In the genomic region with DNA sequence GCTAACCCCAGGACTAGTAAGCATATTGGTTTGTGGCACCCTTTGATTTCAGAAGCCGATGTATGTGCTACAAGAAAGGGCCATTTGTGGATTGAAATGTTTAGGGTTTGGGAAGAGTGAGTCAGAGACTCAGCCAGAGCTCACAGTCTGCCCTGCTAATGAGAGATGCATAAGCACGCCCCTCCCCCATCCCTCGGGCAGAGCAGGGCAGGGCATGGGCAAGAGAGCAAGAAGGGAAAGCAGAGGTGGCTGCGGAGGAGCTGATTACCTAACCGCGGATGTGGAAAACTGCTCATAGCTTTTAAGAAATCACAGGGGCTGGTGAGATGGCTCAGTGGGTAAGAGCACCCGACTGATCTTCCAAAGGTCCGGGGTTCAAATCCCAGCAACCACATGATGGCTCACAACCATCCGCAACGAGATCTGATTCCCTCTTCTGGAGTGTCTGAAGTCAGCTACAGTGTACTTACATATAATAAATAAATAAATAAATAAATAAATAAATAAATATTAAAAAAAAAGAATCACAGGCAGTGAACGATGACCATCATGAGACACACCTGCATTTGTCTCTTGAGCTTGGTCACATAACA, we compare ENCODE assay signal across 10 mouse cellular contexts. TPM values are rescaled to one million over a fixed set of nuclear protein-coding genes. Genes with fewer than 3 reads are reported as not detected.
A peak's percentile ranks its signal among the peaks of the same experiment; 100 is the strongest.
DNase-seq lines count a peak whose midpoint lies in the region; ATAC-seq lines count a peak whose summit lies in the region.
"Had no signal": no experiment of that assay in that cellular context is flagged by ENCODE, and none has a peak within 500 bp of the region (broad histone marks: within the 10 kb centered on the region; RNA-seq: fewer than 3 reads in every experiment).

No protein-coding gene starts in this region.

- no peak overlapping the region for H3K4me2 ChIP-seq in midbrain, embryonic 15.5 days
- no peak overlapping the region for H3K4me2 ChIP-seq in midbrain, embryonic 16.5 days (ENCODE audit: low read length)
- H3K4me2 ChIP-seq: embryonic facial prominence, embryonic 12.5 days had no signal

- H3K27me3 ChIP-seq in midbrain, embryonic 10.5 days (ENCODE audit: low read depth, poor library complexity, severe bottlenecking), result no peaks in the 10 kb centered on the region
- no peaks in the 10 kb centered on the region for H3K27me3 ChIP-seq in midbrain, embryonic 15.5 days (replicated peaks)
- H3K27me3 ChIP-seq in midbrain, embryonic 16.5 days (ENCODE audit: control insufficient read depth, insufficient read depth, low read depth, low read length), result no peaks in the 10 kb centered on the region
- H3K27me3 ChIP-seq: embryonic facial prominence, embryonic 12.5 days had no signal

- H3K36me3 ChIP-seq in midbrain, embryonic 10.5 days, result no peaks in the 10 kb centered on the region
- no peaks in the 10 kb centered on the region for H3K36me3 ChIP-seq in midbrain, embryonic 15.5 days (replicated peaks)
- H3K36me3 ChIP-seq in midbrain, embryonic 16.5 days (ENCODE audit: control insufficient read depth, insufficient read depth, low read length), result no peaks in the 10 kb centered on the region
- H3K36me3 ChIP-seq: embryonic facial prominence, embryonic 12.5 days had no signal

- no peaks in the 10 kb centered on the region for H3K9me3 ChIP-seq in midbrain, embryonic 10.5 days (replicated peaks)
- no peaks in the 10 kb centered on the region for H3K9me3 ChIP-seq in midbrain, embryonic 15.5 days
- no peaks in the 10 kb centered on the region for H3K9me3 ChIP-seq in midbrain, embryonic 16.5 days (replicated peaks; ENCODE audit: control insufficient read depth, low read length, poor library complexity, severe bottlenecking)
- H3K9me3 ChIP-seq: embryonic facial prominence, embryonic 12.5 days had no signal

- DNase-seq in midbrain, embryonic 10.5 days (ENCODE audit: low spot score), result peak; percentile 13
- DNase-seq in Muller cell, postnatal 12 days (ENCODE audit: inconsistent ontology term), result peak; percentile 58
- DNase-seq in kidney, adult 9 months, result peak; percentile 21
- no peak for DNase-seq in layer of hippocampus, adult 11-12 months (ENCODE audit: low spot score)
- no peak for DNase-seq in gastrocnemius, postnatal 10 days
- no peak for DNase-seq in lung, postnatal 36 days
- DNase-seq: lung, adult 2 months had no signal

- H3K27ac ChIP-seq in midbrain, embryonic 10.5 days (replicated peaks), result no peak overlapping the region
- no peak overlapping the region for H3K27ac ChIP-seq in midbrain, embryonic 15.5 days
- no peak overlapping the region for H3K27ac ChIP-seq in midbrain, embryonic 16.5 days (ENCODE audit: low read length)
- H3K27ac ChIP-seq: embryonic facial prominence, embryonic 12.5 days had no signal

- WGBS in midbrain, embryonic 10.5 days, result 68% methylated on average over 11 of the region's 11 CpGs
- WGBS in midbrain, embryonic 15.5 days, result 74% methylated on average over 11 of the region's 11 CpGs
- WGBS in midbrain, embryonic 16.5 days, result 74% methylated on average over 11 of the region's 11 CpGs

- no peaks in the 10 kb centered on the region for H3K4me1 ChIP-seq in midbrain, embryonic 10.5 days
- no peaks in the 10 kb centered on the region for H3K4me1 ChIP-seq in midbrain, embryonic 15.5 days
- no peaks in the 10 kb centered on the region for H3K4me1 ChIP-seq in midbrain, embryonic 16.5 days (ENCODE audit: control insufficient read depth, insufficient read depth, low read length)

- no peak; the same call in 1 of the 2 replicates for ATAC-seq in midbrain, embryonic 15.5 days (replicated peaks)
- ATAC-seq in midbrain, embryonic 16.5 days, result 0 out of 2 replicates have a peak, but pooled peaks have one; percentile 60

- no peak overlapping the region for H3K4me3 ChIP-seq in midbrain, embryonic 10.5 days
- no peak overlapping the region for H3K4me3 ChIP-seq in midbrain, embryonic 15.5 days
- no peak overlapping the region for H3K4me3 ChIP-seq in midbrain, embryonic 16.5 days (ENCODE audit: low read depth, low read length)
- H3K4me3 ChIP-seq: embryonic facial prominence, embryonic 12.5 days had no signal

- no peak overlapping the region for H3K9ac ChIP-seq in midbrain, embryonic 15.5 days
- H3K9ac ChIP-seq in midbrain, embryonic 16.5 days (ENCODE audit: low read depth, low read length), result no peak overlapping the region
- H3K9ac ChIP-seq: embryonic facial prominence, embryonic 12.5 days had no signal

RNA-seq across cellular contexts. Expression of a gene that starts 42.1 kb away (rescaled TPM):
- polyA plus RNA-seq in midbrain, embryonic 10.5 days (2016; fragmentation: Nextera tagmentation; extraction: Ambion mirVana), result 1.7 and 2.4 TPM in 2 replicates
- polyA plus RNA-seq in midbrain, embryonic 15.5 days (2015; fragmentation: Nextera tagmentation; extraction: Ambion mirVana), result 2.1 and 2.4 TPM in 2 replicates
- polyA plus RNA-seq in midbrain, embryonic 16.5 days (2015; fragmentation: Nextera tagmentation; extraction: Ambion mirVana), result 1.8 and 2.3 TPM in 2 replicates
- total RNA-seq in gastrocnemius, postnatal 10 days (2021), result not detected

RNA-seq across cellular contexts. Expression of a gene that starts 42.1 kb away (rescaled TPM):
- 36.9 and 41.0 TPM in 2 replicates for polyA plus RNA-seq in midbrain, embryonic 10.5 days (2016; fragmentation: Nextera tagmentation; extraction: Ambion mirVana)
- 50.7 and 54.5 TPM in 2 replicates for polyA plus RNA-seq in midbrain, embryonic 15.5 days (2015; fragmentation: Nextera tagmentation; extraction: Ambion mirVana)
- 57.4 and 59.5 TPM in 2 replicates for polyA plus RNA-seq in midbrain, embryonic 16.5 days (2015; fragmentation: Nextera tagmentation; extraction: Ambion mirVana)
- 10 to 100 TPM; 15.9 to 17.3 TPM for total RNA-seq in gastrocnemius, postnatal 10 days (2021)

RNA-seq across cellular contexts. Expression of a gene that starts 56.7 kb away (rescaled TPM):
- polyA plus RNA-seq in midbrain, embryonic 10.5 days (2016; fragmentation: Nextera tagmentation; extraction: Ambion mirVana), result 0.31 and 0.36 TPM in 2 replicates
- 1.5 and 1.6 TPM in 2 replicates for polyA plus RNA-seq in midbrain, embryonic 15.5 days (2015; fragmentation: Nextera tagmentation; extraction: Ambion mirVana)
- polyA plus RNA-seq in midbrain, embryonic 16.5 days (2015; fragmentation: Nextera tagmentation; extraction: Ambion mirVana), result 1.3 and 1.5 TPM in 2 replicates
- total RNA-seq in gastrocnemius, postnatal 10 days (2021), result 1 to 10 TPM; 6.3 to 7.9 TPM

Comparison
In these comparisons a context has a peak if more than half of its experiments do, and no peak if none do; other contexts are left out.
1. DNase-seq: peak in midbrain, embryonic 10.5 days (single experiment), Muller cell, postnatal 12 days (single experiment) and kidney, adult 9 months (single experiment); none in layer of hippocampus, adult 11-12 months (single experiment), gastrocnemius, postnatal 10 days (single experiment) and lung, postnatal 36 days (single experiment).